In the genomic region with DNA sequence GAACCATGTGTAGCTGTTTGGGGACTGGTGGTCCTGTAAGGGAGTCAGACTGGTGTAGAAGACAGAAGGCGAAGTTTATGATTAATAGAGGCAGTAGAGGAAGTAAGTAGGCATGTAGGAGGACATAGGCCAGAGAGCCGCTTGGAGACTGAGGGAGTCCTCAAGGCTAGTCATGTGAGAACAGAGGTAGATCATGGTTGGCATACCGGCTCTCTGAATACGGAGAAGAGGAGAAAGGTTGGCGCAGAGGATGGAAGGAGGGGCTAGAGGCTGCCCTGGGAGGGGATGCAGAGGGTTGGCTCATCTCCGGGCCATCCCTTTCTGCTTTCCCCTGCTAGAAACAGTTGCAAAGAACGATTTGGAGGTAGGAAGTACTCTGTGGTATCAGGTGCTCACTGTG, we compare ENCODE assay signal across 27 mouse cellular contexts.
DNase-seq lines count a peak whose midpoint lies in the region; ATAC-seq and TF ChIP-seq lines count a peak whose summit lies in the region.
"Had no signal": no experiment of that assay in that cellular context is flagged by ENCODE, and none has a peak within 500 bp of the region (broad histone marks: within the 10 kb centered on the region; RNA-seq: fewer than 3 reads in every experiment).

No protein-coding gene starts in this region.

- H3K9ac ChIP-seq in kidney, embryonic 14.5 days (ENCODE audit: low read depth, low read length): no peak overlapping the region
- no peak overlapping the region for H3K9ac ChIP-seq in forebrain, embryonic 15.5 days (replicated peaks)
- H3K9ac ChIP-seq: embryonic facial prominence, embryonic 13.5 days; heart, embryonic 15.5 days; hindbrain, embryonic 14.5 days; limb, embryonic 13.5 days; liver, embryonic 12.5 days; liver, postnatal 0 days; midbrain, embryonic 12.5 days; neural tube, embryonic 13.5 days had no signal

- TF ChIP-seq CTCF in layer of hippocampus, adult 2 months (conservative IDR thresholded peaks at IDR 0.05): no peak

- no peaks in the 10 kb centered on the region for H3K9me3 ChIP-seq in kidney, embryonic 14.5 days (ENCODE audit: control insufficient read depth, low read length)
- no peaks in the 10 kb centered on the region for H3K9me3 ChIP-seq in forebrain, embryonic 15.5 days
- no peaks in the 10 kb centered on the region for H3K9me3 ChIP-seq in heart, embryonic 10.5 days
- H3K9me3 ChIP-seq: embryonic facial prominence, embryonic 13.5 days; forebrain, embryonic 10.5 days; heart, embryonic 15.5 days; limb, embryonic 13.5 days; liver, embryonic 12.5 days; midbrain, embryonic 12.5 days; neural tube, embryonic 13.5 days had no signal

- no peak overlapping the region for H3K4me3 ChIP-seq in layer of hippocampus, adult 2 months
- no peak overlapping the region for H3K4me3 ChIP-seq in kidney, embryonic 14.5 days (ENCODE audit: low read length)
- no peak overlapping the region for H3K4me3 ChIP-seq in forebrain, embryonic 15.5 days
- no peak overlapping the region for H3K4me3 ChIP-seq in heart, embryonic 10.5 days
- H3K4me3 ChIP-seq: embryonic facial prominence, embryonic 13.5 days; forebrain, embryonic 10.5 days; heart, embryonic 15.5 days; left cerebral cortex, adult 2 months; limb, embryonic 13.5 days; liver, embryonic 12.5 days; megakaryocyte, embryonic 14.5 days; midbrain, embryonic 12.5 days; myocyte; neural tube, embryonic 13.5 days had no signal

- 70% methylated on average over 7 of the region's 7 CpGs for WGBS in kidney, embryonic 14.5 days
- WGBS in forebrain, embryonic 15.5 days: 86% methylated on average over 7 of the region's 7 CpGs
- 80% methylated on average over 7 of the region's 7 CpGs for WGBS in heart, embryonic 10.5 days

- no peak overlapping the region for H3K4me2 ChIP-seq in kidney, embryonic 14.5 days (replicated peaks; ENCODE audit: low read depth, low read length)
- H3K4me2 ChIP-seq in forebrain, embryonic 15.5 days (replicated peaks): no peak overlapping the region
- H3K4me2 ChIP-seq: embryonic facial prominence, embryonic 13.5 days; heart, embryonic 15.5 days; hindbrain, embryonic 14.5 days; limb, embryonic 13.5 days; liver, embryonic 12.5 days; midbrain, embryonic 12.5 days; neural tube, embryonic 13.5 days had no signal

- H3K4me1 ChIP-seq in kidney, embryonic 14.5 days (ENCODE audit: control insufficient read depth, insufficient read depth, low read length): 0 out of 2 replicates have a peak, but pooled peaks cover 11% of the 10 kb centered on the region
- peaks cover 33% of the 10 kb centered on the region for H3K4me1 ChIP-seq in forebrain, embryonic 15.5 days
- H3K4me1 ChIP-seq in heart, embryonic 10.5 days: no peaks in the 10 kb centered on the region
- H3K4me1 ChIP-seq: liver, embryonic 12.5 days; megakaryocyte, embryonic 14.5 days had no signal

- ATAC-seq in kidney, embryonic 14.5 days (ENCODE audit: low FRiP score, low TSS enrichment): peak; percentile 68; the same call in 1 of the 2 replicates
- no peak for ATAC-seq in forebrain, embryonic 15.5 days (replicated peaks)
- ATAC-seq: forebrain, embryonic 16.5 days; liver, embryonic 12.5 days; liver, postnatal 0 days; Patski had no signal

- H3K27me3 ChIP-seq in kidney, embryonic 14.5 days (ENCODE audit: control insufficient read depth, insufficient read depth, low read length): no peaks in the 10 kb centered on the region
- no peaks in the 10 kb centered on the region for H3K27me3 ChIP-seq in forebrain, embryonic 15.5 days
- H3K27me3 ChIP-seq in heart, embryonic 10.5 days (ENCODE audit: insufficient read depth, poor library complexity, severe bottlenecking): no peaks in the 10 kb centered on the region
- H3K27me3 ChIP-seq: embryonic facial prominence, embryonic 13.5 days; heart, embryonic 15.5 days; limb, embryonic 13.5 days; liver, embryonic 12.5 days; megakaryocyte, embryonic 14.5 days; midbrain, embryonic 12.5 days; neural tube, embryonic 13.5 days; Patski had no signal

- peak; percentile 47 to 56 for DNase-seq in cerebellum, postnatal 10 days
- DNase-seq in cerebellum, adult 9-11 months: no peak
- DNase-seq in layer of hippocampus, adult 2 months (ENCODE audit: low spot score in 2 of 2): no peak
- no peak for DNase-seq in layer of hippocampus, postnatal 36 days
- DNase-seq in kidney, postnatal 25 days: peak; percentile 19 to 54
- DNase-seq in heart, embryonic 10.5 days (ENCODE audit: low spot score): no peak
- DNase-seq: adrenal gland, postnatal 10 days; heart, postnatal 36 days; layer of hippocampus, adult 9-11 months; liver, postnatal 0 days; lung, postnatal 36 days; thymus, postnatal 4 days had no signal

- H3K27ac ChIP-seq in layer of hippocampus, adult 2 months: peak overlapping the region; percentile 61; the same call in 1 of the 2 replicates
- H3K27ac ChIP-seq in kidney, embryonic 14.5 days (ENCODE audit: low read depth, low read length): no peak overlapping the region
- H3K27ac ChIP-seq in forebrain, embryonic 15.5 days (replicated peaks): no peak overlapping the region; the same call in 1 of the 2 replicates
- H3K27ac ChIP-seq in heart, embryonic 10.5 days: no peak overlapping the region
- H3K27ac ChIP-seq: embryonic facial prominence, embryonic 13.5 days; forebrain, embryonic 10.5 days; heart, embryonic 15.5 days; hindbrain, embryonic 14.5 days; left cerebral cortex, adult 2 months; limb, embryonic 13.5 days; liver, embryonic 12.5 days; midbrain, embryonic 12.5 days had no signal

- no peaks in the 10 kb centered on the region for H3K36me3 ChIP-seq in kidney, embryonic 14.5 days (ENCODE audit: control insufficient read depth, insufficient read depth, low read length)
- H3K36me3 ChIP-seq in forebrain, embryonic 15.5 days: no peaks in the 10 kb centered on the region
- no peaks in the 10 kb centered on the region for H3K36me3 ChIP-seq in heart, embryonic 10.5 days
- H3K36me3 ChIP-seq: embryonic facial prominence, embryonic 13.5 days; forebrain, embryonic 10.5 days; heart, embryonic 15.5 days; limb, embryonic 13.5 days; liver, embryonic 12.5 days; midbrain, embryonic 12.5 days; neural tube, embryonic 13.5 days had no signal

Comparison
In these comparisons a context has a peak if more than half of its experiments do, and no peak if none do; other contexts are left out.
1. DNase-seq: peak in cerebellum, postnatal 10 days (2 of 2) and kidney, postnatal 25 days (2 of 2); none in cerebellum, adult 9-11 months (single experiment), layer of hippocampus, adult 2 months (0 of 2), layer of hippocampus, postnatal 36 days (0 of 2) and heart, embryonic 10.5 days (single experiment).